Mouse (Mus musculus) mouse trophoblast stem cell (cell line): ENCODE measurements at regions not wholly inside any gene's neighbourhood (a gene's known extent, or its start where the extent isn't known, plus 50 kb on each side); places are given as distances from the start of the nearest gene placed in this dataset.

Experiments used
- in situ Hi-C, 2 experiments: fragments of 300-500 bp; cut with MseI, MboI; formaldehyde crosslinking; loops; 2 replicates in 1 of 2; 3 replicates in 1 of 2; pipeline ENCODE4 v1.15.1; 2025

GRCm38 (mm10) chr10:44653761-44654160 lies 125.5 kb upstream of the Prdm1 start:
- in situ Hi-C loops, result no loop called here

- in situ Hi-C loops, result no loop called here
Measured at GRCm38 (mm10) chr10:44647021-44647420, 118.7 kb upstream of the Prdm1 start.

- in situ Hi-C loops, result no loop called here
Measured at GRCm38 (mm10) chr10:44646615-44647014, 118.3 kb upstream of the Prdm1 start.

DNA sequence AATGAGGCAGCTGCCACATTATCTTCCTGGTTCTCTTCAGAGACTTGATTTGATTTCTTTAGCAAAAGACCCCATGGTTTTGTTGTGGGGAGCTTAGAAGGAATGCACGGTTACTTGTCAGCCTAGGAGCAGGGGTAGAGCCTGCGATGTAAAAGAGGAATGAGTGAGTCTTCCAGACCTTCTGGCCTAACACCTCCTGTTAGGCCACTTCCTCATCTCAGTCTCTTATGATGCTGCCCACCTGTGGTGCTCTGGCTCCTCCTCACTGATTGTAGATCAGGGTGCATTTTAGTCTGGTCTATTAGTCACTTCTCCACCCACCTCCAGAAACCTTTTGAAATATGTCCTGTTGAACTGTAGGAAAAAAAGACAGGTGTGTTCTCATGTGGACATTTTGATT lies 113.3 kb upstream of the Prdm1 start:
- in situ Hi-C loops, result no loop called here

GRCm38 (mm10) chr10:44640620-44641019 lies 112.3 kb upstream of the Prdm1 start:
- in situ Hi-C loops, result no loop called here

DNA sequence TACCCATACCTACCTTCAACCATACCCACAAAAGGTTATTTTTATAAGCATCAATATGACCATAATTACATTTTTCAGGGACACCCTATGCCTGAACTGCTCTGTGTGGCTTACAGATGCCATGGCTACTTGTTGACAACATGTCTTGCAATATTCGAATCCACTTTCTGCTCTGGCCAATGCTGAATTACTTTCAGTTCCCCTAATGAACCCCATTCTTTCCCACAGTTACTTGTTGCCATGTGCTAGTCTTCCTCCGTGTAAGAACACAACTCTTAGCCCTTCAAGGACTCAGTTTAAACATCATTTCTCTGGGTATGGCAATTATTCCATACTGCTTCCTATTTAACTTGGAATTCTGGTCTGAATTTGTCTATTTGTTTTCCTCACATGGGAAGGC lies 110.4 kb upstream of the Prdm1 start:
- in situ Hi-C loops, result no loop called here

DNA sequence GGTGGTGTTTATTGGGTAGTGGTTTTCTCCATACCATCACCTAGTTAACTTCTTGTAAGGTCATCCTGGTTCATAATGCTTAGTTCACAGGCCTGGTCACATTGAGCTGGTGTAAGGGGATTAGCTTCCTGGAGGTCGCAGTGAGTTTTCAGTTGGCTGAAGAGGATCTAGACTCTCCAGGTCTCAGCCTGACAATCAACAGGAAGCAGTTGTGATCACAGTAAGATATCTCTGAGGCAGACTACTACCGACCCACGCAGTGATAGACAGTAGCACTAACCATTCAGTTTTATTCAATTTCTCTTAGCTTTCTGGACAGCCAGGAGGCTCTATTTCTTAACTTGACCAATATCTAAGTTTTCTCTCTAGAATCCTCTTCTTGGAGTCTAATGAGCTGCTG lies 108.5 kb upstream of the Prdm1 start:
- in situ Hi-C loops, result no loop called here

GRCm38 (mm10) chr10:44636061-44636460 lies 107.8 kb upstream of the Prdm1 start:
- in situ Hi-C loops, result no loop called here

DNA sequence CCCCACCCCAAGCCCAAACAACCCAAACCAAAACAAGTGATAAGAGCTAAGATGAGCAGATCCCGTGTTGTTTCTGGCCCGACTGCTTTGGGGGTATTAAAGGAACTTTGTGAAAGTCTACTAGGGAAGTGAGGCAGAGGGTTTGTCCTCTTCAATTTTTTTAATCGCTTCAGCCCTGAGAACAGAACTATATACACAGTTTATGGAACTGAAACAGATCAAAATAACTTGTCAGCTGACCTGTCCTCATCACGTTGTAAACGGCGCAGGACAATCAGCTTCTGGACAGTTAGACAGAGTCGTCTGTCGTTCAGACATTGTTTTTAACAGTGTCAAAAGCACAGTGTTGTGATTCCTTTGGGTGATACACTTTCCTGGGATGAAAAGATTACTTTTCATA lies 103.3 kb upstream of the Prdm1 start:
- in situ Hi-C loops, result no loop called here

- in situ Hi-C loops, result no loop called here
Measured at GRCm38 (mm10) chr10:44630485-44630884, 102.2 kb upstream of the Prdm1 start.

- in situ Hi-C loops, result no loop called here
Measured at GRCm38 (mm10) chr10:44628387-44628786, 100.1 kb upstream of the Prdm1 start.

DNA sequence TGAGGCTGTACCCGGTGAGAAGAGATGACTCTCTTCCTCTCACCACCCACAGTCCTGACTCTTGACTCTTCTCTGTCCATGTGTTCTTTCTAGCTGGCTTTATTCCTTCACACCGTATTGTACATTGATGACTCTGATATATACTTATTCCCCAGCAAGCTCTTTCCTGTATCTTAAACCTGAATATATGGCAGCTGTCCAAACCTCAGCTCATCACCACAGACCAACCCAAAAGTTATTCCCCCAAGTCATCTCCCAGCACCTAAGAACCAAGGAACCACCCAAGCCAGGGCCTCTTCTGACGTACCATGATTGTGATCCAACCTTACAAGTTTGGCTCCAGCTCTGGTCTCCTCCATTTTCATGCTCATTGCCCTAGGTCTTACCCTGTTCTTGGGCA lies 99.1 kb upstream of the Prdm1 start:
- in situ Hi-C loops, result no loop called here

- in situ Hi-C loops, result no loop called here
Measured at GRCm38 (mm10) chr10:44625521-44625920, 97.2 kb upstream of the Prdm1 start.

- in situ Hi-C loops, result no loop called here
Measured at GRCm38 (mm10) chr10:44615586-44615985, 87.3 kb upstream of the Prdm1 start.

DNA sequence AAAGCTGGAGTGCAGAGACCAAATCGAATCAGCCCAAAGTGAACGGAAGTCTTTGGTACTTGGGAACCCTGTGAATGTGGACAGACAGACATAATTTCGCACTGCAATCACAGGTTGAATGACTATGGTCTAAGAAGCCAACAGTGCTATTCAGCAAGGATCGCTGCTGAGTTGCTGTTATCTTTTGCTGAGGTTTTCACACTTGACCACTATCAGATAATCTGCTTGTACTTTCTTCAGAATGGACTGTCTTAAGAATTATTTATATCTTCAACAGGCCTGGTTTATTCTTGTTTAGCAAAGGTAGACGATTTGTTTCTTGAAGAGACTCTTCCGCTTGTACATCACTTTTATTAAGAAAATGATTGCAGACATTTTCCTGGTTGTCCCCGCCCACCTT lies 84.3 kb upstream of the Prdm1 start:
- in situ Hi-C loops, result no loop called here

GRCm38 (mm10) chr10:44611399-44611798 lies 83.1 kb upstream of the Prdm1 start:
- in situ Hi-C loops, result no loop called here

DNA sequence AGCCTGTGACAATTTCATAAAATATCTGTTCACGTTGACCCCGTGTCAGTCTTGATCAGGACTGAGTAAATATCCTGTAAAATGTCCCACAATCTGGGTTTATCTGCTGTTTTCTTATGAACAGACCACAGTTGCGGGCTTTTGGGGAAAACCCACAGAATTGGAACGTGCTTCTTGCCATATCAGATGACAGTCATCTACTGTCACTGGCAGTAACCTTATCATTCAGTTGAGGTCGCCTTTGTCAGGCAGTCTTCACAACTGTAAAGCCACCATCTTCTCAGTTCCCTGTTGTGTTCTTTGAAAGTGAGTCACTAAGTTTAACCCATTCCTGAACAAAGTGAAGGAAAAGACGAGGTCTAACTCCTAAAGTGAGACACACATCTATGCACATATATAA lies 80.9 kb upstream of the Prdm1 start:
- in situ Hi-C loops, result no loop called here

- in situ Hi-C loops, result no loop called here
Measured at GRCm38 (mm10) chr10:44607334-44607851, 79.1 kb upstream of the Prdm1 start.

- in situ Hi-C loops, result no loop called here
Measured at GRCm38 (mm10) chr10:44604512-44604911, 76.2 kb upstream of the Prdm1 start.

GRCm38 (mm10) chr10:44603461-44603860 lies 75.2 kb upstream of the Prdm1 start:
- in situ Hi-C loops, result no loop called here

DNA sequence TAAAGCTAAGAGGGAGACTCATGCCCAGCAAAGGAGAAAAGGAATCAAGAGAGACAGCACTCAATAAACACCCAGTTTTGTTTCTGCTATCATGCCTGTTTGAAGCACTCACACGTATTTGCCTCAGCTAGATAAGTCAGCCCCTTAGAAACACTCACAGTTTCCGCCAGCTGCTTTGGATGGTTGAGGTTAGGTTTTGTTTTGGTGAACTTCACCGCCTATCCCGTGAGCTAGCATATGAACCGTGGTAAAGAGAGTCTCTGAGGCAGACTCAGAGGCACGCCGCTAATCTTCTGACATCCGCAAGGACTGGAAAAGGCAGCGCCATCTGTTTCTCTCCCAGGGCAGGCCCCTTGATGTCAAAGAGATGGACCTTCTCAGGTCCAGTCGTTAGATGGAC lies 73.2 kb upstream of the Prdm1 start:
- in situ Hi-C loops, result no loop called here

DNA sequence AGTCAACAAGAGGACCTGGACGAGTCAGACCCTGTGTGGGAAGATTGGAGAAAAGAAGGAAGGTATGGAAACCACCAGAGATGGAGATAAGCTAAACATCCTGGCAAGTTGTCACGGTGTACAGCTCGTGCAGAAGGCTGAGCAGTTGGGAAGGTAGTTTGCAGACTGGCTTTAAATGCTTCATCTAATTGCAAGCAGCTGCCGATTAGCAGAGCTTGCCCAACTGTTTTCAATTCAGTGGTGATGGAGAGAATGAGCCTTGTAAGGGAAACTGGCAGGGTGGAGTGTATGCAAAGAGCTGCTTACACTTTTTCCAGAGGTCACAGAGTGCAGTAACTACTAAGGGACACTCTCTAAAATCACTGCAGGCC lies 71.6 kb upstream of the Prdm1 start:
- in situ Hi-C loops, result no loop called here

DNA sequence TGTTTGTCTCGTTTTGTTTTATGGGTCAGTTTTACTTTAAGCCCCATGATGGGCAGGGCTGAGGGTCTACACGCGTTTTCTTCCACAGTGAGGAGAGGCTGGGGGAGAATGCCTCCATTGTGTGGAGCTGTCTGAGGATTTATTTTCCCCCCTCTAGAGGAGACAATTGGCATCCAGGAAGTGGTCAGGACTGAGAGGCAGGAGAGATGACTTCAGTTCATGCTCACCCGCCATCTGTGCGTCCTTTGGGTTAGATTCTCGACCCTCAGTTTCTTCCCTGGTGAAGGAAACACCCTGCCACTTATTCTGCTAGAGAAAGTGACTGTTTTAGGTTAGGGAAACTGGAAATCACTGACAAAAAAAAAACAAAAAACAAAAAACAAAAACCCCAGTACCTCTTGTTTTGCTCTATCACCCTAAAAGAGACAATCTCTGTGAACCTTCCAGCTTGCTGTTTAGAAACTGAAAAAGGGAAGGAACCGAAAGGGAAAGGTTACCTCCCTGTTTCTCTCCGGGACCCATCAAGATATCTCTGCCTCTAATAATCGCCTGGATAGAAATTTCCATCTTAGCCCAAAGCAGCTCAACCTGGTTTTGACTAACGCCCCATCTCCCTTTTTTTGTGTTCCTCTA lies 71.1 kb upstream of the Prdm1 start:
- in situ Hi-C loops, result no loop called here

GRCm38 (mm10) chr10:44598615-44599014 lies 70.3 kb upstream of the Prdm1 start:
- in situ Hi-C loops, result no loop called here
